Mouse (Mus musculus) neural tube, embryonic 14.5 days (tissue): ENCODE data around the gene Pax4. TPM values are rescaled to one million over a fixed set of nuclear protein-coding genes. Genes with fewer than 3 reads are reported as not detected.

ENCODE experiments used
- ATAC-seq: fragments of 200-750 bp; cut with Nextera tagmentation; 2 replicates; pipeline ENCODE4 v1.8.0; 2017; ENCODE audit warnings: low read depth, mild to moderate bottlenecking, moderate TSS enrichment, moderate library complexity
- H3K27ac ChIP-seq: fragments of 300-500 bp; sonication (generic); 2 replicates; pipeline ENCODE4 v1.5.1; 2014; ENCODE audit warnings: low read depth, mild to moderate bottlenecking, control low read depth, low read length, moderate library complexity, mixed read lengths
- H3K27me3 ChIP-seq: fragments of 300-500 bp; sonication (generic); 2 replicates; pipeline ENCODE4 v1.6.1; 2014; ENCODE audit warnings: low read length; ENCODE audit not compliant: control insufficient read depth, insufficient read depth
- H3K36me3 ChIP-seq: fragments of 300-500 bp; sonication (generic); 2 replicates; pipeline ENCODE4 v1.6.1; 2014; ENCODE audit warnings: low read length, mixed read lengths; ENCODE audit not compliant: control insufficient read depth, insufficient read depth
- H3K4me1 ChIP-seq: fragments of 300-500 bp; sonication (generic); 2 replicates; pipeline ENCODE4 v1.6.1; 2014; ENCODE audit warnings: low read length; ENCODE audit not compliant: control insufficient read depth, insufficient read depth
- H3K4me2 ChIP-seq: fragments of 300-500 bp; sonication (generic); 2 replicates; pipeline ENCODE4 v1.6.1; 2014; ENCODE audit warnings: mild to moderate bottlenecking, low read depth, low read length, control low read depth
- H3K4me3 ChIP-seq: fragments of 300-500 bp; sonication (generic); 2 replicates; pipeline ENCODE4 v1.5.1; 2014; ENCODE audit warnings: low read depth, low read length, control low read depth, mixed read lengths
- H3K9ac ChIP-seq: fragments of 300-500 bp; sonication (generic); replicated peaks from 2 replicates; pipeline ENCODE4 v1.6.1; 2014; ENCODE audit warnings: low read depth, mild to moderate bottlenecking, control low read depth, low read length, mixed read lengths
- H3K9me3 ChIP-seq: fragments of 300-500 bp; sonication (generic); 2 replicates; pipeline ENCODE4 v1.6.1; 2016; ENCODE audit warnings: low read length; ENCODE audit not compliant: control insufficient read depth
- WGBS: fragments of 180-500 bp; shearing (Covaris S2); extraction: QIAGEN DNeasy Blood & Tissue Kit; methylation state at CpG from one replicate; pipeline ENCODE4 v1.1.7; 2014; 5-methylcytosine and 5-hydroxymethylcytosine counted together
- polyA plus RNA-seq: library from polyadenylated mRNA; unstranded; fragments of >200 nt; fragmentation: Nextera tagmentation; extraction: Ambion mirVana; gene quantifications from 2 replicates; pipeline ENCODE4 v1.2.1, GENCODE M21; 2014

The Pax4 gene
- polyA plus RNA-seq, 1 experiment from 2014 or later, result not detected

- Histone ChIP-seq H3K36me3 (peaks cover 28% of the 10 kb centered on the region), H3K4me2 (peak overlapping the region; percentile 75; the same call in 1 of the 2 replicates), H3K27ac (no peak overlapping the region), H3K9ac (no peak overlapping the region), H3K9me3 (no peaks in the 10 kb centered on the region), H3K27me3 (0 out of 2 replicates have a peak, but pooled peaks cover 2% of the 10 kb centered on the region), H3K4me1 (peaks cover 27% of the 10 kb centered on the region), H3K4me3 (no peak overlapping the region)
- WGBS, result 88% methylated on average over 2 of the region's 2 CpGs
- ATAC-seq, result no peak
Observed at GRCm38 (mm10) chr6:28419673-28420072, 29.5 kb downstream of the Pax4 start.

GRCm38 (mm10) chr6:28418449-28418848 is 30.7 kb downstream of the Pax4 start:
- Histone ChIP-seq H3K36me3 (peaks cover 28% of the 10 kb centered on the region), H3K9ac (no peak overlapping the region), H3K9me3 (no peaks in the 10 kb centered on the region), H3K27me3 (no peaks in the 10 kb centered on the region), H3K4me3 (no peak overlapping the region), H3K27ac (no peak overlapping the region), H3K4me1 (peaks cover 20% of the 10 kb centered on the region), H3K4me2 (no peak overlapping the region)
- WGBS, result 89% methylated on average over 14 of the region's 14 CpGs
- no peak for ATAC-seq

GRCm38 (mm10) chr6:28416981-28417380 is 32.2 kb downstream of the Pax4 start:
- no peaks in the 10 kb centered on the region for H3K27me3 ChIP-seq
- H3K9ac ChIP-seq, result no peak overlapping the region
- H3K9me3 ChIP-seq, result no peaks in the 10 kb centered on the region
- no peak for ATAC-seq
- peaks cover 16% of the 10 kb centered on the region for H3K4me1 ChIP-seq
- no peak overlapping the region for H3K27ac ChIP-seq
- 70% methylated on average over 4 of the region's 4 CpGs for WGBS
- H3K36me3 ChIP-seq, result peaks cover 28% of the 10 kb centered on the region
- no peak overlapping the region for H3K4me2 ChIP-seq
- H3K4me3 ChIP-seq, result no peak overlapping the region

GRCm38 (mm10) chr6:28411236-28411635 is 37.9 kb downstream of the Pax4 start:
- no peak overlapping the region for H3K9ac ChIP-seq
- 81% methylated on average over 2 of the region's 2 CpGs for WGBS
- no peak for ATAC-seq

GRCm38 (mm10) chr6:28410053-28410452 is 39.1 kb downstream of the Pax4 start:
- H3K4me2 ChIP-seq, result no peak overlapping the region
- H3K4me3 ChIP-seq, result no peak overlapping the region
- H3K36me3 ChIP-seq, result 0 out of 2 replicates have a peak, but pooled peaks cover 3% of the 10 kb centered on the region
- no peaks in the 10 kb centered on the region for H3K4me1 ChIP-seq
- no peak overlapping the region for H3K9ac ChIP-seq
- ATAC-seq, result no peak
- H3K9me3 ChIP-seq, result no peaks in the 10 kb centered on the region
- no peaks in the 10 kb centered on the region for H3K27me3 ChIP-seq
- WGBS, result 88% methylated on average over 9 of the region's 9 CpGs
- H3K27ac ChIP-seq, result no peak overlapping the region

More at GRCm38 (mm10) chr6:28411236-28411635, 37.9 kb downstream of the Pax4 start:
- Histone ChIP-seq H3K9me3 (no peaks in the 10 kb centered on the region), H3K27ac (no peak overlapping the region), H3K4me2 (no peak overlapping the region), H3K27me3 (no peaks in the 10 kb centered on the region), H3K36me3 (peaks cover 10% of the 10 kb centered on the region; the same call in 1 of the 2 replicates), H3K4me3 (no peak overlapping the region), H3K4me1 (no peaks in the 10 kb centered on the region)

- Histone ChIP-seq H3K4me1 (0 out of 2 replicates have a peak, but pooled peaks cover 8% of the 10 kb centered on the region), H3K27me3 (no peaks in the 10 kb centered on the region; the same call in 1 of the 2 replicates), H3K27ac (no peak overlapping the region), H3K4me2 (no peak overlapping the region), H3K9me3 (no peaks in the 10 kb centered on the region), H3K9ac (no peak overlapping the region), H3K36me3 (no peaks in the 10 kb centered on the region), H3K4me3 (no peak overlapping the region)
- no peak for ATAC-seq
- WGBS, result 92% methylated on average over 4 of the region's 4 CpGs
Observed at GRCm38 (mm10) chr6:28399791-28400190, 49.4 kb downstream of the Pax4 start.

GRCm38 (mm10) chr6:28398726-28399125 is 50.4 kb downstream of the Pax4 start:
- Histone ChIP-seq H3K4me2 (no peak overlapping the region), H3K4me3 (no peak overlapping the region), H3K9ac (no peak overlapping the region), H3K9me3 (no peaks in the 10 kb centered on the region), H3K27me3 (no peaks in the 10 kb centered on the region; the same call in 1 of the 2 replicates), H3K27ac (no peak overlapping the region), H3K36me3 (no peaks in the 10 kb centered on the region), H3K4me1 (0 out of 2 replicates have a peak, but pooled peaks cover 8% of the 10 kb centered on the region)
- 84% methylated on average over 3 of the region's 3 CpGs for WGBS
- ATAC-seq, result no peak

GRCm38 (mm10) chr6:28397681-28398203 is 51.4 kb downstream of the Pax4 start, which contains the start of gene Zfp800:
TSS of gene Zfp800 (minus strand) at chr6:28398005.
- peak within 1 kb of the TSS; percentile 57 for H3K9ac ChIP-seq
- peak within 1 kb of the TSS; percentile 48; the same call in 1 of the 2 replicates for H3K27ac ChIP-seq
- peak within 1 kb of the TSS; percentile 81 for H3K4me2 ChIP-seq
- no peaks in the 10 kb centered on the region for H3K36me3 ChIP-seq
- no peaks in the 10 kb centered on the region for H3K9me3 ChIP-seq
- H3K27me3 ChIP-seq, result no peaks in the 10 kb centered on the region; the same call in 1 of the 2 replicates
- 0 out of 2 replicates have a peak, but pooled peaks cover 8% of the 10 kb centered on the region for H3K4me1 ChIP-seq
- peak; percentile 42 for ATAC-seq
- under 1% methylated on average over 33 of the region's 33 CpGs for WGBS
- H3K4me3 ChIP-seq, result peak within 1 kb of the TSS; percentile 44

- H3K27me3 ChIP-seq, result no peaks in the 10 kb centered on the region; the same call in 1 of the 2 replicates
- WGBS, result under 1% methylated on average over 19 of the region's 19 CpGs
- H3K9ac ChIP-seq, result peak overlapping the region; percentile 25
- H3K36me3 ChIP-seq, result no peaks in the 10 kb centered on the region
- ATAC-seq, result peak; percentile 66
- H3K4me2 ChIP-seq, result peak overlapping the region; percentile 81
- 0 out of 2 replicates have a peak, but pooled peaks cover 8% of the 10 kb centered on the region for H3K4me1 ChIP-seq
- H3K9me3 ChIP-seq, result no peaks in the 10 kb centered on the region
- H3K4me3 ChIP-seq, result peak overlapping the region; percentile 44
- H3K27ac ChIP-seq, result no peak overlapping the region
Observed at GRCm38 (mm10) chr6:28396853-28397457, 52.2 kb downstream of the Pax4 start.
